Mouse (Mus musculus) ES-Bruce4 (cell line): ENCODE data around the gene Fbxl17.

Experiments used
- CTCF ChIP-seq: IDR thresholded peaks from one replicate; pipeline ENCODE4 v1.8.1; 2011; ENCODE audit warnings: low read depth, low read length
- POLR2A ChIP-seq: IDR thresholded peaks from one replicate; pipeline ENCODE4 v1.8.1; 2011; ENCODE audit warnings: low read length; ENCODE audit not compliant: insufficient read depth

GRCm38 (mm10) chr17:63114399-63115085 is 385.3 kb downstream of the Fbxl17 start:
- no peak for TF ChIP-seq CTCF
- TF ChIP-seq POLR2A: no peak
